Mouse (Mus musculus): ENCODE measurements at regions not wholly inside any gene's neighbourhood (a gene's known extent, or its start where the extent isn't known, plus 50 kb on each side); places are given as distances from the start of the nearest gene placed in this dataset.

- H3K27me3 ChIP-seq (ENCODE audit: control insufficient read depth in 1 of 2, insufficient read depth in 2 of 2, low read length in 2 of 2) = no peaks in the 10 kb centered on the region
- no peaks in the 10 kb centered on the region for H3K36me3 ChIP-seq (ENCODE audit: control insufficient read depth in 1 of 2, insufficient read depth in 2 of 2, low read length in 2 of 2)
Observed at GRCm38 (mm10) chr9:101559366-101559765, 302.3 kb upstream of the 9630041A04Rik start.

DNA sequence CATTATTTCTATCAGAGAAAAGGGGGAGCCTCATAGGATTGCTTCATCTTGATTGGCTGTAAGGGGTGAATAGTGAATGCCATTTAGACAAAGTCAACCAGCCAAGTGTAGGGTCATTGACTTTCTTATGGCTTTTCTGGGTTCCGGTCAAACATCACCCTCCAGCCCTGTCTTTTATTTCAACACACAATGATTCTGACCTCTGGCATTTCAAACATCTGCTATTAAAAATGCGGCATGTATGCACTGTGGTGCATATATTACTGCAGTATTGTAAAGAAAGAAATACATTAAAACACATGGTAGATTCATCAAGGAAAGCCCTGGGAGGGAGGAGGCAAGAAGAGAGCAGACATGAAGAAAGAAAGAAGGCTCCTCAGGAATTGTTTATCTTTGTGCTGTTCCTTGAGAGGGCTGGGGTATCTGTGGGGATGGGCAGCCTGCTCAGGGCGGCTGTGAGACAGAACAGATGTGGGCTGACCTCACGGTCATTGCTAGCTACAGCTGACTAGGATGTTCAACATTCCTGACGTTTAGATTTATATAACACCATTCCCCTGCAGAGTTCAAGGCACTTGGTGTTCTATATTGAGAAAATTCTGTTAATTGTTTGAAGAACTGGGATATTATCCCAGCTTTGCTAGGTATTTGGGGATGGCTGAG lies 303.5 kb upstream of the Ppp2r3a start:
- H3K4me3 ChIP-seq (ENCODE audit: control insufficient read depth in 1 of 2, insufficient read depth in 1 of 2, low read depth in 2 of 2, low read length in 2 of 2) = no peak overlapping the region
- H3K9me3 ChIP-seq (replicated peaks; ENCODE audit: insufficient read depth, low read length) = no peaks in the 10 kb centered on the region
- no peak overlapping the region for H3K27ac ChIP-seq (ENCODE audit: control insufficient read depth, low read depth, low read length)
- DNase-seq (ENCODE audit: low read depth, low spot score) = no peak
- no peak overlapping the region for H3K9ac ChIP-seq (ENCODE audit: control insufficient read depth, low read depth, low read length, poor library complexity, severe bottlenecking)
- no peaks in the 10 kb centered on the region for H3K36me3 ChIP-seq (ENCODE audit: control insufficient read depth in 1 of 2, insufficient read depth in 2 of 2, low read length in 2 of 2)
- no peak for TF ChIP-seq MYB (IDR thresholded peaks at IDR 0.05; ENCODE audit: low read depth, low read length)
- no peak for TF ChIP-seq MAFK (IDR thresholded peaks at IDR 0.05; ENCODE audit: borderline replicate concordance, low read depth, low read length)
- no peak for TF ChIP-seq EP300 (IDR thresholded peaks at IDR 0.05; ENCODE audit: low read depth in 1 of 2, low read length in 2 of 2)
- TF ChIP-seq SIN3A (IDR thresholded peaks at IDR 0.05; ENCODE audit: low read length) = no peak
- TF ChIP-seq ZNF384 (IDR thresholded peaks at IDR 0.05; ENCODE audit: low read depth, low read length) = no peak
- TF ChIP-seq USF2 (IDR thresholded peaks at IDR 0.05; ENCODE audit: borderline replicate concordance in 1 of 2, insufficient read depth in 1 of 2, low read depth in 1 of 2, low read length in 2 of 2) = no peak
- no peak for TF ChIP-seq POLR2A (IDR thresholded peaks at IDR 0.05; ENCODE audit: control insufficient read depth in 1 of 2, insufficient read depth in 1 of 2, low read depth in 1 of 2, low read length in 2 of 2, poor library complexity in 1 of 2)
- TF ChIP-seq MXI1 (IDR thresholded peaks at IDR 0.05; ENCODE audit: low read depth, low read length) = no peak
- no peaks in the 10 kb centered on the region for H3K4me1 ChIP-seq (ENCODE audit: control insufficient read depth in 1 of 2, insufficient read depth in 2 of 2, low read length in 2 of 2)
- no peaks in the 10 kb centered on the region for H3K79me2 ChIP-seq (ENCODE audit: control insufficient read depth, insufficient read depth, low read length, poor library complexity)
- H3K27me3 ChIP-seq (ENCODE audit: control insufficient read depth in 1 of 2, insufficient read depth in 2 of 2, low read length in 2 of 2) = no peaks in the 10 kb centered on the region

More at GRCm38 (mm10) chr9:101559366-101559765, 302.3 kb upstream of the 9630041A04Rik start:
- Histone ChIP-seq H3K79me2 (ENCODE audit: control insufficient read depth, insufficient read depth, low read length, poor library complexity) (no peaks in the 10 kb centered on the region), H3K9ac (ENCODE audit: control insufficient read depth, low read depth, low read length, poor library complexity, severe bottlenecking) (no peak overlapping the region), H3K4me1 (ENCODE audit: control insufficient read depth in 1 of 2, insufficient read depth in 2 of 2, low read length in 2 of 2) (no peaks in the 10 kb centered on the region), H3K9me3 (replicated peaks; ENCODE audit: insufficient read depth, low read length) (no peaks in the 10 kb centered on the region), H3K27ac (ENCODE audit: control insufficient read depth, low read depth, low read length) (no peak overlapping the region), H3K4me3 (ENCODE audit: control insufficient read depth in 1 of 2, insufficient read depth in 1 of 2, low read depth in 2 of 2, low read length in 2 of 2) (no peak overlapping the region)
- DNase-seq (ENCODE audit: low read depth, low spot score) = no peak
- TF ChIP-seq ZNF384 (IDR thresholded peaks at IDR 0.05; ENCODE audit: low read depth, low read length) (no peak), TBP (IDR thresholded peaks at IDR 0.05; ENCODE audit: low read depth, low read length) (no peak), POLR2AphosphoS2 (IDR thresholded peaks at IDR 0.05; ENCODE audit: low read length) (no peak), JUND (IDR thresholded peaks at IDR 0.05; ENCODE audit: low read depth, low read length) (no peak), MYC (IDR thresholded peaks at IDR 0.05; ENCODE audit: low read depth, low read length) (no peak), SIN3A (IDR thresholded peaks at IDR 0.05; ENCODE audit: low read length) (no peak), TCF12 (IDR thresholded peaks at IDR 0.05; ENCODE audit: low read depth, low read length) (no peak), MEF2A (IDR thresholded peaks at IDR 0.05; ENCODE audit: extremely low read depth, insufficient replicate concordance, low read depth, low read length, poor library complexity, severe bottlenecking) (no peak), MXI1 (IDR thresholded peaks at IDR 0.05; ENCODE audit: low read depth, low read length) (no peak), CHD2 (IDR thresholded peaks at IDR 0.05; ENCODE audit: low read length) (no peak), NRF1 (IDR thresholded peaks at IDR 0.05; ENCODE audit: insufficient read depth, low read depth, low read length, poor library complexity, severe bottlenecking) (no peak), ELF1 (IDR thresholded peaks at IDR 0.05; ENCODE audit: low read depth, low read length) (no peak), POLR2AphosphoS5 (IDR thresholded peaks at IDR 0.05; ENCODE audit: borderline replicate concordance, low read depth, low read length) (no peak), KAT2A (conservative IDR thresholded peaks at IDR 0.05; ENCODE audit: low read depth, low read length) (no peak), NELFE (IDR thresholded peaks at IDR 0.05; ENCODE audit: low read depth, low read length) (no peak), RCOR1 (IDR thresholded peaks at IDR 0.05; ENCODE audit: low read depth, low read length) (no peak), MAZ (IDR thresholded peaks at IDR 0.05; ENCODE audit: low read depth, low read length) (no peak), MAFK (IDR thresholded peaks at IDR 0.05; ENCODE audit: borderline replicate concordance, low read depth, low read length) (no peak), BHLHE40 (IDR thresholded peaks at IDR 0.05; ENCODE audit: borderline replicate concordance, low read depth, low read length) (no peak)

Data from MEL (cell line).